Mouse (Mus musculus): ENCODE data around the gene Has3.

GRCm38 (mm10) chr8:106855242-106855562, 14.8 kb upstream of the Has3 start:
- TF ChIP-seq CTCF (IDR thresholded peaks at IDR 0.05; ENCODE audit: low read depth), result no peak
- TF ChIP-seq EP300 (IDR thresholded peaks at IDR 0.05; ENCODE audit: low read depth), result no peak
